Mouse (Mus musculus) thymus, adult 2 months (tissue): ENCODE measurements around the gene Fat4. TPM values are rescaled to one million over a fixed set of nuclear protein-coding genes. Genes with fewer than 3 reads are reported as not detected.

Experiments used
- DNase-seq: peaks from one replicate; pipeline ENCODE4 v3.0.0; 2021
- H3K27ac ChIP-seq: fragments of 200-500 bp; 2 replicates; pipeline ENCODE4 v1.5.1; 2012; ENCODE audit warnings: low read length, control low read depth; ENCODE audit not compliant: control insufficient read depth, insufficient read depth
- H3K27me3 ChIP-seq: fragments of 200-500 bp; 2 replicates; pipeline ENCODE4 v1.6.1; 2012; ENCODE audit warnings: mild to moderate bottlenecking, low read length, moderate library complexity, mixed read lengths; ENCODE audit not compliant: control insufficient read depth, insufficient read depth
- H3K36me3 ChIP-seq: fragments of 200-500 bp; 2 replicates; pipeline ENCODE4 v1.6.1; 2012; ENCODE audit warnings: mild to moderate bottlenecking, low read length, moderate library complexity; ENCODE audit not compliant: control insufficient read depth, insufficient read depth
- H3K4me1 ChIP-seq: fragments of 200-500 bp; replicated peaks from 2 replicates; pipeline ENCODE4 v1.6.1; 2012; ENCODE audit warnings: low read length; ENCODE audit not compliant: control insufficient read depth, insufficient read depth
- H3K4me3 ChIP-seq: fragments of 200-500 bp; 2 replicates; pipeline ENCODE4 v1.5.1; 2012; ENCODE audit warnings: mild to moderate bottlenecking, low read length, control low read depth, moderate library complexity; ENCODE audit not compliant: control insufficient read depth, insufficient read depth
- CTCF ChIP-seq: fragments of 200-500 bp; IDR thresholded peaks from 2 replicates; pipeline ENCODE4 v1.5.1; 2012; ENCODE audit warnings: mild to moderate bottlenecking, control low read depth, low read length, moderate library complexity, borderline replicate concordance; ENCODE audit not compliant: control insufficient read depth, poor library complexity, insufficient read depth; ENCODE audit errors: extremely low read depth
- POLR2A ChIP-seq: fragments of 200-500 bp; IDR thresholded peaks from 2 replicates; pipeline ENCODE4 v1.6.1; 2012; ENCODE audit warnings: mild to moderate bottlenecking, low read length, control low read depth, moderate library complexity; ENCODE audit not compliant: control insufficient read depth, poor library complexity, insufficient read depth; ENCODE audit errors: extremely low read depth
- WGBS: fragments of 180-500 bp; shearing (Covaris S2); methylation state at CpG from one replicate; pipeline ENCODE4 v1.1.7; 2018; 5-methylcytosine and 5-hydroxymethylcytosine counted together
- polyA plus RNA-seq: library from polyadenylated mRNA; depleted of rRNA; stranded (reverse); fragments of >200 nt; gene quantifications from 2 replicates; pipeline ENCODE4 v1.2.3, GENCODE M21; 2012

Fat4 gene
- polyA plus RNA-seq, 1 experiment, result 1.1 TPM

- Histone ChIP-seq H3K4me1 (no peaks in the 10 kb centered on the region), H3K27me3 (no peaks in the 10 kb centered on the region), H3K4me3 (no peak overlapping the region), H3K27ac (no peak overlapping the region), H3K36me3 (no peaks in the 10 kb centered on the region)
- no peak for DNase-seq
- WGBS, result 83% methylated on average over 2 of the region's 2 CpGs
- TF ChIP-seq CTCF, result no peak
- no peak for TF ChIP-seq POLR2A
Observed at GRCm38 (mm10) chr3:38918926-38919325, 32.2 kb downstream of the Fat4 start.

GRCm38 (mm10) chr3:38921031-38921430, 34.3 kb downstream of the Fat4 start:
- TF ChIP-seq POLR2A (no peak), CTCF (no peak)

GRCm38 (mm10) chr3:38923251-38923686, 36.5 kb downstream of the Fat4 start:
- Histone ChIP-seq H3K27me3 (no peaks in the 10 kb centered on the region), H3K4me1 (no peaks in the 10 kb centered on the region), H3K27ac (no peak overlapping the region), H3K4me3 (no peak overlapping the region), H3K36me3 (no peaks in the 10 kb centered on the region)
- 95% methylated on average over 7 of the region's 7 CpGs for WGBS
- no peak for DNase-seq
- TF ChIP-seq POLR2A (no peak), CTCF (no peak)

More at GRCm38 (mm10) chr3:38921031-38921430, 34.3 kb downstream of the Fat4 start:
- Histone ChIP-seq H3K27ac (no peak overlapping the region), H3K4me3 (no peak overlapping the region), H3K4me1 (no peaks in the 10 kb centered on the region), H3K36me3 (no peaks in the 10 kb centered on the region), H3K27me3 (no peaks in the 10 kb centered on the region)
- 76% methylated on average over 2 of the region's 2 CpGs for WGBS
- no peak for DNase-seq

- Histone ChIP-seq H3K27ac (no peak overlapping the region), H3K4me3 (no peak overlapping the region), H3K27me3 (no peaks in the 10 kb centered on the region), H3K36me3 (no peaks in the 10 kb centered on the region), H3K4me1 (no peaks in the 10 kb centered on the region)
- WGBS, result 72% methylated on average over 4 of the region's 4 CpGs
- no peak for TF ChIP-seq POLR2A
- no peak for TF ChIP-seq CTCF
- DNase-seq, result no peak
Observed at GRCm38 (mm10) chr3:38928076-38928686, 41.4 kb downstream of the Fat4 start.

- WGBS, result 84% methylated on average over 3 of the region's 3 CpGs
Observed at GRCm38 (mm10) chr3:38928751-38929150, 42.0 kb downstream of the Fat4 start.

GRCm38 (mm10) chr3:38934780-38935179, 48.0 kb downstream of the Fat4 start:
- Histone ChIP-seq H3K36me3 (no peaks in the 10 kb centered on the region), H3K27me3 (no peaks in the 10 kb centered on the region), H3K27ac (no peak overlapping the region), H3K4me1 (no peaks in the 10 kb centered on the region), H3K4me3 (no peak overlapping the region)
- TF ChIP-seq POLR2A (no peak), CTCF (no peak)
- 92% methylated on average over 7 of the region's 7 CpGs for WGBS
- no peak for DNase-seq

More at GRCm38 (mm10) chr3:38928751-38929150, 42.0 kb downstream of the Fat4 start:
- H3K27ac ChIP-seq, result no peak overlapping the region
- H3K4me3 ChIP-seq, result no peak overlapping the region
- no peaks in the 10 kb centered on the region for H3K4me1 ChIP-seq
- H3K27me3 ChIP-seq, result no peaks in the 10 kb centered on the region
- no peak for DNase-seq
- TF ChIP-seq CTCF, result no peak
- TF ChIP-seq POLR2A, result no peak
- H3K36me3 ChIP-seq, result no peaks in the 10 kb centered on the region

GRCm38 (mm10) chr3:38936485-38936884, 49.7 kb downstream of the Fat4 start:
- no peaks in the 10 kb centered on the region for H3K4me1 ChIP-seq
- H3K27ac ChIP-seq, result no peak overlapping the region
- H3K4me3 ChIP-seq, result no peak overlapping the region
- TF ChIP-seq POLR2A, result no peak
- no peak for TF ChIP-seq CTCF
- WGBS, result 92% methylated on average over 7 of the region's 7 CpGs
- DNase-seq, result no peak
- no peaks in the 10 kb centered on the region for H3K36me3 ChIP-seq
- no peaks in the 10 kb centered on the region for H3K27me3 ChIP-seq
